Mouse (Mus musculus): ENCODE measurements around the gene Snapc4. TPM values are rescaled to one million over a fixed set of nuclear protein-coding genes. Genes with fewer than 3 reads are reported as not detected.

Snapc4 gene
- polyA plus RNA-seq, 1 experiment: 59.2 TPM

DNA sequence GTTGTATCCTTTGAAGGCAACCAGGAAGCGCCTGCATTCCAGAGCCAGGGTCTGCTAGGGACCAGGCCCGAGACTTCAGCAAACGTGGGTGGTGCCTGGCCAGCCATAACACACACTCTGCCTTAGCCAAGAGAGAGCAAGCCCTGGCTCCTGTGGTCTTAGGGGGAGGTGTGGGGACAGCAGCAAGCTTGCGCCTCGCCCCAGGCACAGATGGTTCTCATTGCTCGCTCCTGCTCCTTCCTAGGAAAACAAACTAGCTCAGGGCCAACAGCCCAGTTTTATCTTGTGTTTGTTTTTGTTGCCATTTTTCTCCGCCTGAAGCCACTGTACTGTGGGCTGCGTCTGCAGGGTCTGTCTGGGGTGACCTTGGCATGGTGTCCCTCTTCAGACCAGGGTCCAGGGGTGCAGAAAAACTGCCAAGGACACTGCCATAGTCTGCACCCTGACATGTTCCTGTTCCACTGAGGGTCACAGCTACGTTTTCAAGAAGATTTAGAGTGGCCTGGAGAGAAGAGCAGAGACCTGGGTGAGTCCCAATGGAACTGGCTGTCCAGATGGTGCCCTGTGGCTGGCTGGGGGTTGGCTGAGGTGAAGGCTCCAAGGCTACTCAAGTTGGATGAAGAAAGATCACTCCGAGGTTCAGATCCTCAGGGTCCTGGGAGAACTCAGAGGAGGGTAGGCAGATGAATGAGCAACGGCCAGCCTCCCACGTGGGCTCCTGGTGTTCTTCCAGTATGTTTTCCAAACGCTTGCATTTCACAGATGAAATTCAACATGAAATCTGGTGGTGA, 66.0 kb downstream of the Snapc4 start:
- 6% methylated on average over 13 of the region's 13 CpGs for WGBS
- Histone ChIP-seq H3K27me3 (ENCODE audit: control insufficient read depth, insufficient read depth, low read length) (no peaks in the 10 kb centered on the region), H3K4me3 (replicated peaks; ENCODE audit: insufficient read depth, low read depth, low read length) (peak overlapping the region; percentile 78), H3K4me1 (ENCODE audit: control insufficient read depth, insufficient read depth, low read length) (peaks cover 59% of the 10 kb centered on the region), H3K27ac (ENCODE audit: insufficient read depth, low read length) (peak overlapping the region; percentile 98)
- peak; percentile 66; the same call in 1 of the 2 replicates for TF ChIP-seq POLR2A (IDR thresholded peaks at IDR 0.05; ENCODE audit: borderline replicate concordance, insufficient read depth, low read length)
- TF ChIP-seq CTCF (IDR thresholded peaks at IDR 0.05; ENCODE audit: borderline replicate concordance, insufficient read depth, low read depth, low read length): no peak
- peak; percentile 87 to 93 for DNase-seq

DNA sequence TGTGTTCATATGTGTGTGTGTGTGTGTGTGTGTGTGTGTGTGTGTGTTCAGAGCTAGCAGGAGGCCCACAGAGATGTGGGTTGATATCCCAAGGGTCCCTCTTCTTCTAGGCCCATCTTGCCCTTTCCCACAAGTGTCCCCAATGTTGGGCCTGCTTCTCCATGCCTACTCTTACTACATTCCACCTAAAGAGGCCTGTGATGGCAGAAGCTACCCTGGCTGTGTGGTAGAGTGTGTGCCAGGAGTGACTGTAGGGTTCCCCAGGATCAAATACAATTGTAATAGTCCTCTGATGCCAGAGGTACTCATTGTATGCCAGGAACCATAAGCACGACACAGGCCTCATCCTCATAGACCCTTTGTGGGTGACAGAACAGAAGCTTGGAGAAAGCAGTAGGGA, 67.1 kb downstream of the Snapc4 start:
- H3K27me3 ChIP-seq (ENCODE audit: control insufficient read depth, insufficient read depth, low read length): no peaks in the 10 kb centered on the region
- WGBS: 43% methylated on average over 1 of the region's 1 CpGs
- no peak overlapping the region for H3K4me3 ChIP-seq (replicated peaks; ENCODE audit: insufficient read depth, low read depth, low read length)
- DNase-seq: peak in 1 of 2 experiments; percentile 31
- H3K27ac ChIP-seq (ENCODE audit: insufficient read depth, low read length): peak overlapping the region; percentile 98
- TF ChIP-seq POLR2A (IDR thresholded peaks at IDR 0.05; ENCODE audit: borderline replicate concordance, insufficient read depth, low read length) (no peak), CTCF (IDR thresholded peaks at IDR 0.05; ENCODE audit: borderline replicate concordance, insufficient read depth, low read depth, low read length) (no peak)
- peaks cover 49% of the 10 kb centered on the region for H3K4me1 ChIP-seq (ENCODE audit: control insufficient read depth, insufficient read depth, low read length)

DNA sequence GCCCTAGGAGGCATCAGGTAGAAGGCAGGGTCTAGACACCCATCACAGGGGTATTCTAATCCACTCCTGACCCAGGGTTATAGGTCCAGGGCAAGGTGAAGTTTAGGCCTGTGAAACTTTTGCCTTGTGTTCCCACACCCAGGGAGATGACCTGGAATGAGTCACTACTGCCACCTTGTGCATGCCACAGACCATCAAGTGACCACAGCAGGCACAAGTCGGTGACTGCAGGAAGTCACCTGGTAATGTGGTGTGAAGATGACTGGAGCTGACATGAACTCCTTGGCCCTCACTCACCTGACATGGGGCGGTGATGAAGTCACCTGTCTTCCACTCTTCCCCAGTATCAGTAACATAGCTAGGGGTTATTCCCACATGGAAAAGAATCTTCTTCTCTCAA, 67.6 kb downstream of the Snapc4 start:
- Histone ChIP-seq H3K27me3 (ENCODE audit: control insufficient read depth, insufficient read depth, low read length) (no peaks in the 10 kb centered on the region), H3K4me1 (ENCODE audit: control insufficient read depth, insufficient read depth, low read length) (peaks cover 44% of the 10 kb centered on the region), H3K27ac (ENCODE audit: insufficient read depth, low read length) (peak overlapping the region; percentile 21), H3K4me3 (replicated peaks; ENCODE audit: insufficient read depth, low read depth, low read length) (no peak overlapping the region)
- peak; percentile 59 to 66 for DNase-seq
- 39% methylated on average over 2 of the region's 2 CpGs for WGBS
- TF ChIP-seq CTCF (IDR thresholded peaks at IDR 0.05; ENCODE audit: borderline replicate concordance, insufficient read depth, low read depth, low read length) (peak; percentile 74; the same call in 1 of the 2 replicates), POLR2A (IDR thresholded peaks at IDR 0.05; ENCODE audit: borderline replicate concordance, insufficient read depth, low read length) (no peak)

Other genes with a start within 250 kb of the Snapc4 start
- 1.1 and 1.3 TPM in 2 replicates for gene Lhx3, start 172.4 kb downstream of the Snapc4 start, polyA plus RNA-seq (2012; rRNA removed)
- gene Qsox2, start 143.1 kb downstream of the Snapc4 start, polyA plus RNA-seq (2012; rRNA removed): 20.7 and 24.3 TPM in 2 replicates
- 2.7 and 3.0 TPM in 2 replicates for gene Ccdc187, start 86.1 kb downstream of the Snapc4 start, polyA plus RNA-seq (2012; rRNA removed)
- 126 and 137 TPM in 2 replicates for gene Gpsm1, start 65.1 kb downstream of the Snapc4 start, polyA plus RNA-seq (2012; rRNA removed)
- 32.6 and 34.9 TPM in 2 replicates for gene Dnlz, start 28.5 kb downstream of the Snapc4 start, polyA plus RNA-seq (2012; rRNA removed)
- 5.7 and 6.2 TPM in 2 replicates for gene Card9, start 19.7 kb downstream of the Snapc4 start, polyA plus RNA-seq (2012; rRNA removed)
- 288 and 289 TPM in 2 replicates for gene Entr1, start 8.7 kb upstream of the Snapc4 start, polyA plus RNA-seq (2012; rRNA removed)
- 98.2 and 104 TPM in 2 replicates for gene Pmpca, start 8.7 kb upstream of the Snapc4 start, polyA plus RNA-seq (2012; rRNA removed)
- gene Inpp5e, start 28.6 kb upstream of the Snapc4 start, polyA plus RNA-seq (2012; rRNA removed): 60.2 and 67.9 TPM in 2 replicates
- 43.2 and 44.6 TPM in 2 replicates for gene Sec16a, start 64.6 kb upstream of the Snapc4 start, polyA plus RNA-seq (2012; rRNA removed)
- 10.5 and 11.6 TPM in 2 replicates for gene Notch1, start 136.0 kb upstream of the Snapc4 start, polyA plus RNA-seq (2012; rRNA removed)
- 87.1 and 93.0 TPM in 2 replicates for gene Egfl7, start 199.4 kb upstream of the Snapc4 start, polyA plus RNA-seq (2012; rRNA removed)
- not detected in 2 replicates for gene Gm20532, start 206.0 kb upstream of the Snapc4 start, polyA plus RNA-seq (2012; rRNA removed)
- 2.1 and 2.6 TPM in 2 replicates for gene Agpat2, start 223.8 kb upstream of the Snapc4 start, polyA plus RNA-seq (2012; rRNA removed)
- 147 and 155 TPM in 2 replicates for gene Fam69b, start 247.8 kb upstream of the Snapc4 start, polyA plus RNA-seq (2012; rRNA removed)